Mouse (Mus musculus) spleen, adult 10 weeks (tissue): Measurements from ENCODE around the gene Scarf2. TPM values are rescaled to one million over a fixed set of nuclear protein-coding genes. Genes with fewer than 3 reads are reported as not detected.

Source experiments
- polyA plus RNA-seq: library from polyadenylated mRNA; stranded (reverse); fragments of 350-450 nt; fragmentation: Illumina TruSeq; extraction: RNeasy Lipid Tissue Mini Kit (QIAGEN cat#74804); gene quantifications from one replicate; pipeline ENCODE4 v1.2.3, GENCODE M21; 2015; ENCODE audit warnings: low replicate concordance; ENCODE audit not compliant: insufficient read depth

Scarf2 gene
- polyA plus RNA-seq: 1.4 TPM

DNA sequence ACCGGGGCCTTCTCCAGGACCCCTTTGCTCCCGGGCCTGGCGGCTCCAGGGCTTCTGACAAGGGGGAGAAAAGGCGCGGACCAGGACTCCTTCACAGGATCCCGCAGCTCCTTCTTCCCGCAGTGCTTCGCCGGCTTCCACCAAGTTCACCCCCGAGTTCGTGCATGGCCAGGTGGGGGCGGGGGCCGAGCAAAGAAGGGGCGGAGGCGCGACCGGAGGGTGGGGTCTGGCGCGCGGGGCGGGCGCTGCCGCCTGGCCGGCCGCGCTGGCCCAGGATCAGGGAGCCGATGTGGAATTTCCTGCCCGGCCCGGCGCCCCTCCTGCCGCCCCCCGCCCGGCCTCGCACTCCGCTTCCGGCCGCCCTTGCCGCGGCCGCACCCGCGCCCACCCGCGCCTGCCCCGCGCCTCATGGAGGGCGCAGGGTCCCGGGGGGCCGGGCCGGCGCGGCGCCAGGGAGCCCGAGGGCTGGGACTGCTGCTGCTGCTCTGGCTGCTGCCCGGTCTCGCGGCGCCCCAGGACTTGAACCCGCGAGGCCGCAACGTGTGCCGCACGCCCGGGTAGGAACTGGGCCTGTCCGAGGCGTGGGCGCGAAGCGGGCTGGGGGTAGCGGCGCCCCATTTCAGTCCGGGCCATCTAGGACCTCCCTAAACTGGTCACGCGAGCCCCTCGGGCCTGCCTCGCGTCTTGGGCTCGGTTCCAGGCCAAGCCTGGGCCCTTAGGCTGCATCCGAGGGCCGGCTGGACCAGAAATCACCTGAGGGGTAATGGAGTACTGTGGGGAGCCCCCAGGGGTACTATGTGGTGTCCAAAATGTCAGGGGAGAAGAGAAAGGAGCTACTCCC, at the start of gene Scarf2:
TSS of gene Scarf2 (plus strand) at position 312 of the 841 bp plus-strand sequence.

DNA sequence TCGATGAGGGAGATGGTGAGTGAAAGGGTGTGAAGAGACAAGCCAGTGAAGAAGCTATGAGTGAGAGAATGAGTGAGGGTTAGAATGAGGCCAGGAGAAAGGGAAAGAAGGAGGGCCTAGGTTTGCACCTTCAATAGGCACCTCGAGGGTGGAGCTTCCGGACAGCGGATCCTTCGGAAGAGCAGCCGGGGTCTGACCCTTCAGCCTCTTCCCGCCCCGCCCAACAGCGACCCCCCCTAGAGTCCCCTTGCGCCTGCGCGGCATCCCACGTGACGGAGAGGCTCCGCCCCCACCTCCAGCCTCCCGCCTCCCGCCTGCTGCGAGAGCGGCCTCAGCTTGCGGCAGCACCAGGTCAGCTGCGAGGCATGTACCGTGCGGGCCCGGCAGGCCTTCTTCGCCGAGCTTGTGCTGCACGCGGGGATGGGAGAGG, 37.7 kb upstream of the Scarf2 start, which contains the start of gene Klhl22:
TSS of gene Klhl22 (plus strand) at position 275 of the 430 bp plus-strand sequence.

DNA sequence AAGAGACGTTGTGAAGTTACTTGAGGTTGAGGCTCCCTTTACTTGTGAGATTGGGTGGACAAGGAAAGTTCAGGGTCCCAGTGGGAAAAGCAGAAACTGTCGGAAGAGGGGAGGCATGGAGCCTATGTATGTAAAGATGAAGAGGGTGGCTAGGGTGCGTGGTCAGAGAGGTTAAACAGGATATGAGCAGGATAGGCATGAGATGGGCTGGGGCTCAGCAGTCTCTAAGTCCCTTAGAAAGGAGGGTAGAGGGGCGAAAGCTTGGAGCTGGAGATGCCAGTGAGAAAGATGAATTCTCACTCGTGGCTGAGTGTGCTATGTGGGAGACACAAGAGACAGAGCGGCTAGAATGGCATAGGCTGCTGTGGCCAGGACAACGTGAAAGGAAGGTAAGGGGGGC, 35.7 kb downstream of the Scarf2 start, which contains the start of gene B830017H08Rik:
TSS of gene B830017H08Rik (plus strand) at position 301 of the 400 bp plus-strand sequence.

DNA sequence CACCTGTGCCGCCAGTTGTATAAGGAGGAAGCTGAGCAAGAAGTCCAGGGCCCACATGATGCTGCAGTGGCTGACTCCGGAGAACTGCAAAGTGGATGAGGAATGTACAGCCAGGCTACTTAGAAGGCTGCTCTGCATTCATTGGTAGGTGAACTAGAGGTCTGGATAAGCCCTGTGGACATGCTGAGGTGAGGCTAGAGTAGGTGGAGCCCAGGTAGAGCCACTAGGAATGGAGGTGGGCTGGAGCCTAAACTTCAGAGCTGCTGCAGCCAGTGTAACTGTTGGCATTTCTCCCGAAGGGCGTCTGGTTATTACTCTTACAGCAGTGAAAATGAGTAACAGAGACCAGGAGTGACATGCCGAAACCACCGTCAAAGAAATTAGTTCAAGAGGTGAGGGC, 41.0 kb downstream of the Scarf2 start, which contains the start of gene Car15:
TSS of gene Car15 (minus strand) at position 314 of the 400 bp plus-strand sequence.

Other genes starting within 250 kb of the Scarf2 start
- gene Lrrc74b, start 236.0 kb upstream of the Scarf2 start, polyA plus RNA-seq: 0.15 TPM
- gene P2rx6, start 235.4 kb upstream of the Scarf2 start, polyA plus RNA-seq: 0.22 TPM
- 1.4 TPM for gene Slc7a4, start 214.1 kb upstream of the Scarf2 start, polyA plus RNA-seq
- 22.8 TPM for gene Smpd4, start 177.9 kb upstream of the Scarf2 start, polyA plus RNA-seq
- not detected for gene Ccdc74a, start 150.8 kb upstream of the Scarf2 start, polyA plus RNA-seq
- gene Med15, start 64.4 kb upstream of the Scarf2 start, polyA plus RNA-seq: 40.6 TPM
- gene Klhl22, start 37.7 kb upstream of the Scarf2 start, polyA plus RNA-seq: 11.1 TPM
- gene B830017H08Rik, start 35.8 kb downstream of the Scarf2 start, polyA plus RNA-seq: not detected
- 6.8 TPM for gene Car15, start 41.1 kb downstream of the Scarf2 start, polyA plus RNA-seq
- 1.1 TPM for gene Gm20518, start 94.4 kb downstream of the Scarf2 start, polyA plus RNA-seq
- gene Tssk1, start 96.9 kb downstream of the Scarf2 start, polyA plus RNA-seq: not detected
- gene Dgcr2, start 101.3 kb downstream of the Scarf2 start, polyA plus RNA-seq: 28.6 TPM
- not detected for gene Tssk2, start 101.4 kb downstream of the Scarf2 start, polyA plus RNA-seq
- 26.0 TPM for gene Ess2, start 114.1 kb downstream of the Scarf2 start, polyA plus RNA-seq
- not detected for gene Gsc2, start 117.8 kb downstream of the Scarf2 start, polyA plus RNA-seq
- gene Slc25a1, start 130.9 kb downstream of the Scarf2 start, polyA plus RNA-seq: 34.9 TPM
- gene Vpreb2, start 183.1 kb downstream of the Scarf2 start, polyA plus RNA-seq: not detected